Mouse (Mus musculus) brain, embryonic 14.5 days (tissue): ENCODE data around the gene Nuak1.

ENCODE experiments used
- CTCF ChIP-seq: fragments of 200-500 bp; IDR thresholded peaks from 2 replicates; pipeline ENCODE4 v1.5.1; 2012; ENCODE audit warnings: inconsistent platforms, mild to moderate bottlenecking, moderate library complexity, borderline replicate concordance; ENCODE audit not compliant: insufficient read depth, insufficient read length; ENCODE audit errors: extremely low read depth
- POLR2A ChIP-seq: fragments of 200-500 bp; IDR thresholded peaks from 2 replicates; pipeline ENCODE4 v1.6.1; 2012; ENCODE audit warnings: mild to moderate bottlenecking, inconsistent platforms, borderline replicate concordance; ENCODE audit not compliant: poor library complexity, insufficient read depth, insufficient read length, severe bottlenecking; ENCODE audit errors: extremely low read depth

DNA sequence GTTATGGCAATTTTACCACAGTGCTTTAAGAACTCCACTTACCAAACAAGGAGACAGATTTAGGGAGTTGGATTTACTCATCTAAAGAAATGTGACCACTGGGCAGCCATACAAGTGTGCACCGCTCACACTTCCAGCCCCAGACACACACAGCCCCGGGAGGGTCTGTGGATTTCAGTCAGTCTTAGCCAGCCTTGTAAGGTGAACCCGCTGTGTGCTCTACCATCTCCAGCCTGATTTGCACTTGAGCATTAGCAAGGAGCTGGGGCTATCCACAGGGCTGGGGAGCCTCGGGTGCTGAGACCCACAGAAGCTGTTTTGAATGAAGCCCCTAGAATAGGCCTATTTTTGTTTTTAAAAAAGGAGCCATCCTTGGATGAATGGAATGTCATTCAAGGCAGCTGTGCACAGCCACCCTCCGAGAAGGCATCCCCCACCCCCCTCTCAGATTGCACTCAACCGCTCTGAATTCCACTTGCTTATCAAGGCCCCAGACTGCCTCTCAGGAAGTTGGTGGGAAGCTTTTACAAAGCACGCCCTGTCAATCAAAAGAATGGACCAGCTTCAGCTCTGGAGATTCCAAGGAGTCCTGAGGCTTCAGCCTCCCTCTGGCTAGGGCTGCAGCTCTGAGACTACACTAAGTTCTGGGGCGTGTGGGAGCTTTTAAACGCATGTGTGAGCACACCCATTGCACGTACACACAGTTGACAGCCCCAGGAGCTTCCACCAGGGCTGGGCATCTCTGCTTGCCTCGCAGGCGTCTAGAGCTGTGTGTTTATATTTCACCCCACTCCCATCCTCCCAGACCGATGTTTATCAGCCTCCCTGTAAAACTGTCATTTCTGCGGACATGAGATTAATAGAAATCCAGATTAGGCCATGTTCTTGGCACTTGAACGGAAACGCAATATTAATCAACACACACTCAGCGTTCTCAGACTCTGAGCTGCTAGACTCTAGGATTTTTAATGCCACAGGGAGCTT is 57.2 kb downstream of the Nuak1 start:
- no peak for TF ChIP-seq POLR2A
- TF ChIP-seq CTCF: no peak
